Mouse (Mus musculus) hindbrain, embryonic 10.5 days (tissue): ENCODE measurements around the gene Kars. TPM values are rescaled to one million over a fixed set of nuclear protein-coding genes. Genes with fewer than 3 reads are reported as not detected.

Experiments used
- DNase-seq: peaks from one replicate; pipeline ENCODE4 v3.0.0-alpha.2; 2017; ENCODE audit warnings: low spot score
- H3K27ac ChIP-seq: fragments of 300-500 bp; sonication (generic); 2 replicates; pipeline ENCODE4 v1.5.1; 2016; ENCODE audit warnings: mild to moderate bottlenecking, moderate library complexity
- H3K27me3 ChIP-seq: fragments of 300-500 bp; sonication (generic); 2 replicates; pipeline ENCODE4 v1.6.1; 2016; ENCODE audit warnings: mild to moderate bottlenecking; ENCODE audit not compliant: poor library complexity, insufficient read depth, severe bottlenecking
- H3K36me3 ChIP-seq: fragments of 300-500 bp; sonication (generic); 2 replicates; pipeline ENCODE4 v1.6.1; 2016; ENCODE audit warnings: mild to moderate bottlenecking, moderate library complexity
- H3K4me1 ChIP-seq: fragments of 300-500 bp; sonication (generic); replicated peaks from 2 replicates; pipeline ENCODE4 v1.6.1; 2016; ENCODE audit warnings: mild to moderate bottlenecking
- H3K4me3 ChIP-seq: fragments of 300-500 bp; sonication (generic); 2 replicates; pipeline ENCODE4 v1.5.1; 2016; ENCODE audit warnings: mild to moderate bottlenecking, moderate library complexity
- H3K9me3 ChIP-seq: fragments of 300-500 bp; sonication (generic); 2 replicates; pipeline ENCODE4 v1.6.1; 2016; ENCODE audit warnings: mild to moderate bottlenecking, moderate library complexity
- WGBS: fragments of 180-500 bp; shearing (Covaris S2); methylation state at CpG from one replicate; pipeline ENCODE4 v1.1.7; 2016; 5-methylcytosine and 5-hydroxymethylcytosine counted together
- polyA plus RNA-seq: library from polyadenylated mRNA; unstranded; fragments of >200 nt; fragmentation: Nextera tagmentation; extraction: Ambion mirVana; gene quantifications from 2 replicates; pipeline ENCODE4 v1.2.1, GENCODE M21; 2016

The Kars gene
- polyA plus RNA-seq, 1 experiment from 2014 or later, result 216 TPM

DNA sequence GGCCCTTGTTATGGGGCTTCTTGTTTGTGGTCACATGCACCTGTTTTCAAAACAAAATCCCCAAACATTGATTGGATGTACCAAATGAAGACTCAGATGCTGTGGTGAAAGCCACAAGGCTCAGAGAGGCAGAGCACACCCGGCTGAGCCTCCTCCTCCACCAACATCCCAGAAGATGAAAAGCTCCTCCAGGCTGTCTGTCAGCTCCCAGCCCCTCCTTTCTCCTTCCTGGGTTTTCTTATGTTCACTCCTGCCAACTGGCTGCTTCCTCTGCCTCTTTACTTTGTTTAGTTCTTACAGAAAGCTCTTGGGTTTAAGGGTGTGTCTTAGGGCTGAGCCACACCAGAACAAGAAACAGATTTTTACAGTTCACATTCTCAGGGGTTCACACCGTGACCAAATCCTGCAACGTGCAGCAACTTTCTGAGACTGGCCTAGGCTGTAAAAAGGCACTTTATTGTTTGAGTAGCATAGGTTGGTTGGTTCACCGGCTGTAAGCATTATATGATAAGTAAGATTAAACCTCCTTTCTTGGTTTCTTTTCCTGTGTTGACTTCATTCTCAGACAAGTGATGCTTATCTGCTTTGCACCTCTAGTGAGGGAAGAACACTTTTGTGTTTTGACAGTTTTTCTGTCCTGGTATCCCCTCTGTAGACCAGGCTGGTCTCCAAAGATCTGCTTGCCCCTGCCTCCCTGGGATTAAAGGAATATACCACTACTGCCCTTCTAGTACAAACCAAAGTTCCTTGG lies 56.1 kb downstream of the Kars start:
- WGBS, result 94% methylated on average over 4 of the region's 4 CpGs
- peaks cover 91% of the 10 kb centered on the region for H3K36me3 ChIP-seq
- H3K27ac ChIP-seq, result no peak overlapping the region
- no peak overlapping the region for H3K4me3 ChIP-seq
- DNase-seq, result no peak
- H3K27me3 ChIP-seq, result no peaks in the 10 kb centered on the region
- H3K9me3 ChIP-seq, result no peaks in the 10 kb centered on the region
- no peaks in the 10 kb centered on the region for H3K4me1 ChIP-seq

DNA sequence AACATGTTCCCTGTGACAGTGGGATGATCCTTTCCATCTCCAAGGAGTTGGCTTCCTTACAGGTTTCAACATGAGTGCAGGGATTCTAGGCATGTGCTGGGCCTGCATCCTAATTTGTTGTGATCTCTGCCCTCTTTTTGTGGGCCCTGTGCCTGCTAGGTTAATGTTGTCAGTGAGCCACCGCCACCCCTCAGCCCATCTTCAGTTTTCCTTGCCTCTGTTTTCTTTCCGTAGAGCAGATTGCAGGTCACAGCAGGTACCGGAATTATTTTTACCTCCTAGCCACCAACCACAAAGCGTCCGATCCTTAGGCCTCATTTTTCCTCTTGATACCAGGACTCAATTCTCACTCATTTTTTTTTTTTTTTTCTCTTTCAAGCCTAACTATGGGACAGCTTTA lies 59.2 kb downstream of the Kars start:
- no peaks in the 10 kb centered on the region for H3K27me3 ChIP-seq
- no peak for DNase-seq
- no peaks in the 10 kb centered on the region for H3K9me3 ChIP-seq
- WGBS, result 96% methylated on average over 5 of the region's 5 CpGs
- H3K4me3 ChIP-seq, result no peak overlapping the region
- no peaks in the 10 kb centered on the region for H3K4me1 ChIP-seq
- H3K27ac ChIP-seq, result no peak overlapping the region
- peaks cover 92% of the 10 kb centered on the region for H3K36me3 ChIP-seq

GRCm38 (mm10) chr8:111951317-111951716 lies 59.8 kb downstream of the Kars start:
- H3K9me3 ChIP-seq, result no peaks in the 10 kb centered on the region
- no peaks in the 10 kb centered on the region for H3K27me3 ChIP-seq
- H3K4me1 ChIP-seq, result no peaks in the 10 kb centered on the region
- H3K27ac ChIP-seq, result no peak overlapping the region
- H3K4me3 ChIP-seq, result no peak overlapping the region
- no peak for DNase-seq
- 94% methylated on average over 7 of the region's 7 CpGs for WGBS
- H3K36me3 ChIP-seq, result peaks cover 92% of the 10 kb centered on the region

DNA sequence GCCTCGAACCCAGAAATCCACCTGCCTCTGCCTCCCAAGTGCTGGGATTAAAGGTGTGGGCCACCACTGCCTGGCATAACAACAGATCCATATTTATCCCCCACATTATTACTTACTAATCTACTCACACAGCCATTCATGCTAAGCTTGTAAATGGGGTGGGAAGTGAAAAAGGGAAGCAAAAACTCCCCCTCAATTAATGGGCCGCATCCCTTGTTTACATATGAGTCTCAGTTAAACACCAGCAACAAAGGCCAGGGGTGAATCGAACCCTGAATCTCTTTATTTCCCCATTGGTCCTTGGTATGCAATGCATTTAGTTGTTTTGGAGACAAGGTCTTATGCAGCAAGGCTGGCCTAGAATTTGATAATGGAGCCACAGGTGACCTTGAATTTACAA lies 60.3 kb downstream of the Kars start:
- peaks cover 92% of the 10 kb centered on the region for H3K36me3 ChIP-seq
- H3K9me3 ChIP-seq, result no peaks in the 10 kb centered on the region
- H3K27me3 ChIP-seq, result no peaks in the 10 kb centered on the region
- WGBS, result 92% methylated on average over 3 of the region's 3 CpGs
- H3K27ac ChIP-seq, result no peak overlapping the region
- no peak for DNase-seq
- H3K4me3 ChIP-seq, result no peak overlapping the region
- H3K4me1 ChIP-seq, result no peaks in the 10 kb centered on the region

- Histone ChIP-seq H3K4me1 (no peaks in the 10 kb centered on the region), H3K27me3 (no peaks in the 10 kb centered on the region), H3K4me3 (no peak overlapping the region), H3K36me3 (peaks cover 92% of the 10 kb centered on the region), H3K9me3 (no peaks in the 10 kb centered on the region), H3K27ac (no peak overlapping the region)
- WGBS, result 90% methylated on average over 8 of the region's 8 CpGs
- DNase-seq, result no peak
These were observed 63.2 kb downstream of the Kars start for GRCm38 (mm10) chr8:111947954-111948353.

DNA sequence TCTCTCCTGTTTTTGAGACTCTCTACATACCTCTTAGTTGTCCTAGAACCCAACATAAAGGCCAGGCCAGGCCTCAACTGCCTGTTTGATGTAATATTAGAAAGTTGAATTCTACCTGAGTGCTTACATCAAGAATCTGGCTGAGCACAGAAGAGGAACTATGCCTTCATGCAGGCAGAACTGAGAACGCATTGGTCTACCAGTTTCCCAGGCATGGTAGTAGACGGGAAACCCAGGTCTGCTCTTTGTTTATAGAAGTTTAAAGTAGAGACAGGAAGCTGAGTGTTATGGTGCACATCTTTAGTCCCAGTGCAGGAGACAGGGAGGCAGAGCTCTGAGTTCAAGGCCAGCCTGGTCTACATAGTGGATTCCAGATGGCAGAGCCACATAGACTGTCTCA lies 64.0 kb downstream of the Kars start:
- WGBS, result 95% methylated on average over 2 of the region's 2 CpGs
- Histone ChIP-seq H3K4me1 (peaks cover 1% of the 10 kb centered on the region; the same call in 1 of the 2 replicates), H3K9me3 (no peaks in the 10 kb centered on the region), H3K27ac (no peak overlapping the region), H3K4me3 (no peak overlapping the region), H3K36me3 (peaks cover 97% of the 10 kb centered on the region), H3K27me3 (no peaks in the 10 kb centered on the region)
- no peak for DNase-seq

DNA sequence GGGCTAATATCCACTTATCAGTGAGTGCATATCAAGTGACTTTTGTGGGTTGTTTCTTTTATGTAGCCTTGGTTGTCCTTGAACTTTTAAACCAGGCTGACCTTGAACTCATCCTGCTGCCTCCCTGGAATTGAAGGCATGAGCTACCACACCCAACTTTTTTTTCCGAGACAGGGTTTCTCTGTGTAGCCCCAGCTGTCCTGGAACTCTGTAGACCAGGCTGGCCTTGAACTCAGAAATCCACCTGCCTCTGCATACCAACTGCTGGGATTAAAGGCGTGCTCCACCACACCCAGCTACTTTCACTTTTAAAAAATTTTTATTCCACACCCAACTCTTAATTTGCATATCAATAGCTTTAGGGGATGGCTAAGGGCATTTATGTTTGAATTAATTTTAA lies 67.6 kb downstream of the Kars start:
- Histone ChIP-seq H3K9me3 (no peaks in the 10 kb centered on the region), H3K4me1 (peaks cover 21% of the 10 kb centered on the region), H3K27ac (no peak overlapping the region), H3K36me3 (peaks cover 66% of the 10 kb centered on the region), H3K27me3 (no peaks in the 10 kb centered on the region), H3K4me3 (no peak overlapping the region)
- 89% methylated on average over 2 of the region's 2 CpGs for WGBS
- DNase-seq, result no peak

Other genes with a start within 250 kb of the Kars start
- 171 and 215 TPM in 2 replicates for gene Cfdp1, start 157.0 kb downstream of the Kars start, polyA plus RNA-seq
- gene Tmem170, start 134.6 kb downstream of the Kars start, polyA plus RNA-seq, result 8.4 and 10.7 TPM in 2 replicates
- gene Chst5, start 100.9 kb downstream of the Kars start, polyA plus RNA-seq, result 4.6 and 4.9 TPM in 2 replicates
- gene Tmem231, start 77.4 kb downstream of the Kars start, polyA plus RNA-seq, result 24.4 and 27.4 TPM in 2 replicates
- 235 and 314 TPM in 2 replicates for gene Gabarapl2, start 70.6 kb downstream of the Kars start, polyA plus RNA-seq
- gene Adat1, start 19.0 kb downstream of the Kars start, polyA plus RNA-seq, result 12.1 and 15.5 TPM in 2 replicates
- gene Terf2ip, start 75 bp upstream of the Kars start, polyA plus RNA-seq, result 29.6 and 34.8 TPM in 2 replicates
- gene Gm6793, start 3.7 kb upstream of the Kars start, polyA plus RNA-seq, result 0.46 and 0.85 TPM in 2 replicates